Comparison of ENCODE assay signal across 25 mouse cellular contexts in genomic region chr1:86719391-86719790, GRCm38 (mm10). TPM values are rescaled to one million over a fixed set of nuclear protein-coding genes. Genes with fewer than 3 reads are reported as not detected.
DNase-seq lines count a peak whose midpoint lies in the region; ATAC-seq and TF ChIP-seq lines count a peak whose summit lies in the region.
"Had no signal": no experiment of that assay in that cellular context is flagged by ENCODE, and none has a peak within 500 bp of the region (broad histone marks: within the 10 kb centered on the region; RNA-seq: fewer than 3 reads in every experiment).

No protein-coding gene starts in this region.

- no peak overlapping the region for H3K9ac ChIP-seq in heart, embryonic 14.5 days (ENCODE audit: low read length)
- no peak overlapping the region for H3K9ac ChIP-seq in heart, adult 2 months (ENCODE audit: low read depth, low read length)
- H3K9ac ChIP-seq: forebrain, postnatal 0 days; hindbrain, embryonic 15.5 days; intestine, embryonic 15.5 days; lung, embryonic 14.5 days; midbrain, embryonic 12.5 days; neural tube, embryonic 13.5 days; stomach, embryonic 15.5 days had no signal

- H3K36me3 ChIP-seq in heart, embryonic 14.5 days (ENCODE audit: control insufficient read depth, insufficient read depth, low read length): no peaks in the 10 kb centered on the region
- no peaks in the 10 kb centered on the region; the same call in 1 of the 2 replicates for H3K36me3 ChIP-seq in heart, adult 2 months (ENCODE audit: control insufficient read depth, insufficient read depth, low read length)
- H3K36me3 ChIP-seq: forebrain, embryonic 10.5 days; hindbrain, embryonic 15.5 days; intestine, embryonic 15.5 days; limb, embryonic 10.5 days; midbrain, embryonic 12.5 days; neural tube, embryonic 13.5 days; stomach, embryonic 15.5 days had no signal

- H3K9me3 ChIP-seq in heart, embryonic 14.5 days (ENCODE audit: control insufficient read depth, low read length): no peaks in the 10 kb centered on the region
- H3K9me3 ChIP-seq: forebrain, embryonic 10.5 days; hindbrain, embryonic 15.5 days; intestine, embryonic 15.5 days; limb, embryonic 10.5 days; midbrain, embryonic 12.5 days; neural tube, embryonic 13.5 days; stomach, embryonic 15.5 days had no signal

- TF ChIP-seq CTCF in heart, adult 2 months (IDR thresholded peaks at IDR 0.05): no peak

- no peak overlapping the region for H3K4me3 ChIP-seq in heart, embryonic 14.5 days (ENCODE audit: control insufficient read depth in 1 of 2, insufficient read depth in 1 of 2, low read depth in 1 of 2, low read length in 2 of 2)
- no peak overlapping the region for H3K4me3 ChIP-seq in heart, adult 2 months
- H3K4me3 ChIP-seq: forebrain, embryonic 10.5 days; hindbrain, embryonic 15.5 days; intestine, embryonic 15.5 days; limb, embryonic 10.5 days; midbrain, embryonic 12.5 days; neural tube, embryonic 13.5 days; stomach, embryonic 15.5 days had no signal

- no peak for DNase-seq in heart, adult 2 months
- peak; percentile 26 for DNase-seq in testis, postnatal 14 days (ENCODE audit: low spot score)
- no peak for DNase-seq in testis, postnatal 10 days (ENCODE audit: low spot score)
- peak; percentile 24 for DNase-seq in adrenal gland, postnatal 25 days
- peak; percentile 17 for DNase-seq in yolk sac, embryonic 10.5 days (ENCODE audit: low spot score)
- DNase-seq in embryo, embryonic 9.5 days (ENCODE audit: extremely low spot score): no peak
- DNase-seq: cerebellum, adult 18-20 months; cerebellum, postnatal 36 days; forebrain, postnatal 0 days; heart, postnatal 36 days; kidney, postnatal 36 days; lung, embryonic 14.5 days; lung, postnatal 4 days; right cerebral cortex, postnatal 25 days had no signal

- intact Hi-C loops in heart, adult 2 months (cut with DNase I): no loop called here

- no peaks in the 10 kb centered on the region for H3K79me2 ChIP-seq in heart, adult 2 months (replicated peaks; ENCODE audit: control insufficient read depth, insufficient read depth, low read length)

- H3K27me3 ChIP-seq in heart, embryonic 14.5 days (ENCODE audit: control insufficient read depth, insufficient read depth, low read length): no peaks in the 10 kb centered on the region
- no peaks in the 10 kb centered on the region for H3K27me3 ChIP-seq in heart, adult 2 months (ENCODE audit: control insufficient read depth, insufficient read depth, low read length)
- H3K27me3 ChIP-seq: hindbrain, embryonic 15.5 days; intestine, embryonic 15.5 days; midbrain, embryonic 12.5 days; neural tube, embryonic 13.5 days; stomach, embryonic 15.5 days had no signal

- whole genome bisulfite sequencing in heart, embryonic 14.5 days: 64% methylated on average over 4 of the region's 4 CpGs
- WGBS in heart, adult 2 months: 62% methylated on average over 4 of the region's 4 CpGs

- TF ChIP-seq POLR2A in heart, adult 2 months (IDR thresholded peaks at IDR 0.05; ENCODE audit: insufficient read depth, low read depth, low read length): no peak

- TF ChIP-seq EP300 in heart, adult 2 months (IDR thresholded peaks at IDR 0.05; ENCODE audit: insufficient read depth, low read depth, low read length): no peak

- H3K27ac ChIP-seq in heart, embryonic 14.5 days (replicated peaks in 1 of 2; ENCODE audit: control insufficient read depth in 1 of 2, insufficient read depth in 1 of 2, low read depth in 2 of 2, low read length in 2 of 2): peak overlapping the region; percentile 4 to 27; a peak in 1 of 4 replicates
- no peak overlapping the region for H3K27ac ChIP-seq in heart, adult 2 months
- H3K27ac ChIP-seq: forebrain, embryonic 10.5 days; hindbrain, embryonic 15.5 days; intestine, embryonic 15.5 days; limb, embryonic 10.5 days; midbrain, embryonic 12.5 days; neural tube, embryonic 13.5 days; stomach, embryonic 15.5 days had no signal

- H3K4me1 ChIP-seq in heart, embryonic 14.5 days (ENCODE audit: control insufficient read depth in 2 of 2, insufficient read depth in 2 of 2, low read length in 2 of 2): peaks cover 4 to 10% of the 10 kb centered on the region in 2 experiments; a peak in 2 of 4 replicates
- peaks cover 3% of the 10 kb centered on the region for H3K4me1 ChIP-seq in heart, adult 2 months (ENCODE audit: control insufficient read depth, insufficient read depth, low read length)
- H3K4me1 ChIP-seq: forebrain, embryonic 10.5 days; hindbrain, embryonic 15.5 days; intestine, embryonic 15.5 days; limb, embryonic 10.5 days; midbrain, embryonic 12.5 days; neural tube, embryonic 13.5 days had no signal

- ATAC-seq in heart, embryonic 14.5 days (ENCODE audit: insufficient number of reproducible peaks, insufficient read depth, low FRiP score, low read depth): no peak
- no peak for ATAC-seq in monocyte, adult 5-6 weeks (replicated peaks; ENCODE audit: insufficient number of reproducible peaks, low FRiP score, low TSS enrichment, poor library complexity, severe bottlenecking)
- ATAC-seq: forebrain, postnatal 0 days had no signal

- no peak overlapping the region for H3K4me2 ChIP-seq in heart, embryonic 14.5 days (ENCODE audit: low read length)
- H3K4me2 ChIP-seq: hindbrain, embryonic 15.5 days; intestine, embryonic 15.5 days; lung, embryonic 14.5 days; midbrain, embryonic 12.5 days; neural tube, embryonic 13.5 days; stomach, embryonic 15.5 days had no signal

RNA-seq across cellular contexts. Expression of gene Dis3l2, which starts 15.8 kb away (rescaled TPM):
- 16.3 and 16.7 TPM in 2 replicates for polyA plus RNA-seq in heart, embryonic 14.5 days (2014; fragmentation: Nextera tagmentation; extraction: Ambion mirVana)
- total RNA-seq in heart, adult 2 months (2021): 10 to 100 TPM in 1 of 2 experiments, 1 to 10 TPM in 1; 9.0 to 10.2 TPM
- 7.8 and 11.1 TPM in 2 replicates for polyA plus RNA-seq in heart, adult 2 months (2012; rRNA removed)
- total RNA-seq in adrenal gland, postnatal 25 days (2021): 14.2 and 18.9 TPM in 2 replicates
- 9.6 to 26.3 TPM (median 12.6 TPM) in 3 replicates for total RNA-seq in monocyte, adult 5-6 weeks (2017)

RNA-seq across cellular contexts. Expression of gene Nppc, which starts 49.0 kb away (rescaled TPM):
- 0.32 and 0.39 TPM in 2 replicates for polyA plus RNA-seq in heart, embryonic 14.5 days (2014; fragmentation: Nextera tagmentation; extraction: Ambion mirVana)
- total RNA-seq in heart, adult 2 months (2021): not detected
- 0.14 TPM in 1 of 2 replicates, not detected in the other for polyA plus RNA-seq in heart, adult 2 months (2012; rRNA removed)
- not detected in 2 replicates for total RNA-seq in adrenal gland, postnatal 25 days (2021)
- not detected in 3 replicates for total RNA-seq in monocyte, adult 5-6 weeks (2017)
- total RNA-seq: liver, adult 2 months had no signal
- polyA plus RNA-seq: C2C12; liver, adult 2 months had no signal

Comparison
In these comparisons a context has a peak if more than half of its experiments do, and no peak if none do; other contexts are left out.
1. DNase-seq: peak in testis, postnatal 14 days (single experiment), adrenal gland, postnatal 25 days (single experiment) and yolk sac, embryonic 10.5 days (single experiment); none in heart, adult 2 months (0 of 2), testis, postnatal 10 days (single experiment) and embryo, embryonic 9.5 days (single experiment).